Mouse (Mus musculus): ENCODE measurements around the gene Dr1. TPM values are rescaled to one million over a fixed set of nuclear protein-coding genes. Genes with fewer than 3 reads are reported as not detected.
"Not testable (repeated sequence)": the region's sequence is repeated elsewhere in the genome, so short reads cannot be mapped to it uniquely, and the experiment has no call there.

The Dr1 gene
- polyA plus RNA-seq (2014; fragmentation: Nextera tagmentation; extraction: Ambion mirVana): 39.0 and 42.8 TPM in 2 replicates

- H3K27me3 ChIP-seq (ENCODE audit: control insufficient read depth, insufficient read depth, low read length): no peaks in the 10 kb centered on the region
Observed at GRCm38 (mm10) chr5:108268127-108269062, at the start of gene Dr1. Gene Dr1, plus strand, starts transcription at chr5:108268897.

GRCm38 (mm10) chr5:108224077-108224476, 44.6 kb upstream of the Dr1 start:
- Histone ChIP-seq H3K9me3 (ENCODE audit: control insufficient read depth, low read depth, low read length) (no peaks in the 10 kb centered on the region), H3K4me1 (ENCODE audit: control insufficient read depth, insufficient read depth, low read length) (no peaks in the 10 kb centered on the region), H3K4me2 (replicated peaks; ENCODE audit: low read depth, low read length) (no peak overlapping the region), H3K36me3 (ENCODE audit: control insufficient read depth, insufficient read depth, low read length) (no peaks in the 10 kb centered on the region), H3K27me3 (ENCODE audit: control insufficient read depth, insufficient read depth, low read length) (no peaks in the 10 kb centered on the region), H3K9ac (replicated peaks; ENCODE audit: low read depth, low read length) (no peak overlapping the region), H3K27ac (ENCODE audit: low read length) (no peak overlapping the region), H3K4me3 (ENCODE audit: low read depth, low read length) (no peak overlapping the region)
- no peak for ATAC-seq (ENCODE audit: insufficient number of reproducible peaks, insufficient read depth, low FRiP score, low read depth)

More at GRCm38 (mm10) chr5:108268127-108269062, at the start of gene Dr1:
- peak within 1 kb of the TSS; percentile 94 for H3K4me3 ChIP-seq (ENCODE audit: low read depth, low read length)
- peak within 1 kb of the TSS; percentile 88 for H3K9ac ChIP-seq (replicated peaks; ENCODE audit: low read depth, low read length)
- no peaks in the 10 kb centered on the region for H3K9me3 ChIP-seq (ENCODE audit: control insufficient read depth, low read depth, low read length)
- ATAC-seq (ENCODE audit: insufficient number of reproducible peaks, insufficient read depth, low FRiP score, low read depth): peak; percentile 96
- no peaks in the 10 kb centered on the region for H3K36me3 ChIP-seq (ENCODE audit: control insufficient read depth, insufficient read depth, low read length)
- H3K27ac ChIP-seq (ENCODE audit: low read length): peak within 1 kb of the TSS; percentile 97
- peak within 1 kb of the TSS; percentile 76 for H3K4me2 ChIP-seq (replicated peaks; ENCODE audit: low read depth, low read length)
- H3K4me1 ChIP-seq (ENCODE audit: control insufficient read depth, insufficient read depth, low read length): peaks cover 12% of the 10 kb centered on the region
- WGBS: under 1% methylated on average over 53 of the region's 55 CpGs

GRCm38 (mm10) chr5:108226159-108226558, 42.5 kb upstream of the Dr1 start:
- Histone ChIP-seq H3K27me3 (ENCODE audit: control insufficient read depth, insufficient read depth, low read length) (no peaks in the 10 kb centered on the region), H3K9ac (replicated peaks; ENCODE audit: low read depth, low read length) (no peak overlapping the region), H3K9me3 (ENCODE audit: control insufficient read depth, low read depth, low read length) (no peaks in the 10 kb centered on the region), H3K27ac (ENCODE audit: low read length) (no peak overlapping the region), H3K4me1 (ENCODE audit: control insufficient read depth, insufficient read depth, low read length) (no peaks in the 10 kb centered on the region), H3K4me3 (ENCODE audit: low read depth, low read length) (no peak overlapping the region), H3K4me2 (replicated peaks; ENCODE audit: low read depth, low read length) (no peak overlapping the region), H3K36me3 (ENCODE audit: control insufficient read depth, insufficient read depth, low read length) (no peaks in the 10 kb centered on the region)
- ATAC-seq (ENCODE audit: insufficient number of reproducible peaks, insufficient read depth, low FRiP score, low read depth): no peak

- Histone ChIP-seq H3K9me3 (ENCODE audit: control insufficient read depth, low read depth, low read length) (no peaks in the 10 kb centered on the region), H3K4me1 (ENCODE audit: control insufficient read depth, insufficient read depth, low read length) (no peaks in the 10 kb centered on the region), H3K27ac (ENCODE audit: low read length) (no peak overlapping the region), H3K9ac (replicated peaks; ENCODE audit: low read depth, low read length) (no peak overlapping the region), H3K27me3 (ENCODE audit: control insufficient read depth, insufficient read depth, low read length) (no peaks in the 10 kb centered on the region), H3K4me2 (replicated peaks; ENCODE audit: low read depth, low read length) (no peak overlapping the region), H3K36me3 (ENCODE audit: control insufficient read depth, insufficient read depth, low read length) (no peaks in the 10 kb centered on the region), H3K4me3 (ENCODE audit: low read depth, low read length) (no peak overlapping the region)
- no peak for ATAC-seq (ENCODE audit: insufficient number of reproducible peaks, insufficient read depth, low FRiP score, low read depth)
- 37% methylated on average over 3 of the region's 3 CpGs for WGBS
Observed at GRCm38 (mm10) chr5:108246314-108246765, 22.4 kb upstream of the Dr1 start.

- Histone ChIP-seq H3K27me3 (ENCODE audit: control insufficient read depth, insufficient read depth, low read length) (no peaks in the 10 kb centered on the region), H3K4me1 (ENCODE audit: control insufficient read depth, insufficient read depth, low read length) (no peaks in the 10 kb centered on the region), H3K4me2 (replicated peaks; ENCODE audit: low read depth, low read length) (no peak overlapping the region), H3K9me3 (ENCODE audit: control insufficient read depth, low read depth, low read length) (no peaks in the 10 kb centered on the region), H3K36me3 (ENCODE audit: control insufficient read depth, insufficient read depth, low read length) (no peaks in the 10 kb centered on the region), H3K4me3 (ENCODE audit: low read depth, low read length) (no peak overlapping the region), H3K27ac (ENCODE audit: low read length) (no peak overlapping the region), H3K9ac (replicated peaks; ENCODE audit: low read depth, low read length) (no peak overlapping the region)
- WGBS: 52% methylated on average over 2 of the region's 2 CpGs
- no peak for ATAC-seq (ENCODE audit: insufficient number of reproducible peaks, insufficient read depth, low FRiP score, low read depth)
Observed at GRCm38 (mm10) chr5:108250033-108250432, 18.7 kb upstream of the Dr1 start.

- H3K9me3 ChIP-seq (ENCODE audit: control insufficient read depth, low read depth, low read length): no peaks in the 10 kb centered on the region
- no peak overlapping the region for H3K27ac ChIP-seq (ENCODE audit: low read length)
- no peaks in the 10 kb centered on the region for H3K27me3 ChIP-seq (ENCODE audit: control insufficient read depth, insufficient read depth, low read length)
- H3K4me3 ChIP-seq (ENCODE audit: low read depth, low read length): no peak overlapping the region
- no peaks in the 10 kb centered on the region for H3K36me3 ChIP-seq (ENCODE audit: control insufficient read depth, insufficient read depth, low read length)
- ATAC-seq (ENCODE audit: insufficient number of reproducible peaks, insufficient read depth, low FRiP score, low read depth): no peak
- no peaks in the 10 kb centered on the region for H3K4me1 ChIP-seq (ENCODE audit: control insufficient read depth, insufficient read depth, low read length)
- 81% methylated on average over 5 of the region's 5 CpGs for WGBS
- no peak overlapping the region for H3K9ac ChIP-seq (replicated peaks; ENCODE audit: low read depth, low read length)
- no peak overlapping the region for H3K4me2 ChIP-seq (replicated peaks; ENCODE audit: low read depth, low read length)
Observed at GRCm38 (mm10) chr5:108255259-108255658, 13.4 kb upstream of the Dr1 start.

GRCm38 (mm10) chr5:108262722-108263121, 6.0 kb upstream of the Dr1 start:
- Histone ChIP-seq H3K36me3 (ENCODE audit: control insufficient read depth, insufficient read depth, low read length) (no peaks in the 10 kb centered on the region), H3K27ac (ENCODE audit: low read length) (no peak overlapping the region), H3K4me1 (ENCODE audit: control insufficient read depth, insufficient read depth, low read length) (no peaks in the 10 kb centered on the region; the same call in 1 of the 2 replicates), H3K4me3 (ENCODE audit: low read depth, low read length) (no peak overlapping the region), H3K9me3 (ENCODE audit: control insufficient read depth, low read depth, low read length) (no peaks in the 10 kb centered on the region), H3K4me2 (replicated peaks; ENCODE audit: low read depth, low read length) (no peak overlapping the region), H3K9ac (replicated peaks; ENCODE audit: low read depth, low read length) (no peak overlapping the region), H3K27me3 (ENCODE audit: control insufficient read depth, insufficient read depth, low read length) (no peaks in the 10 kb centered on the region)
- ATAC-seq (ENCODE audit: insufficient number of reproducible peaks, insufficient read depth, low FRiP score, low read depth): peak; percentile 74; the same call in 1 of the 2 replicates
- WGBS: 30% methylated on average over 4 of the region's 4 CpGs

GRCm38 (mm10) chr5:108263785-108264184, 4.9 kb upstream of the Dr1 start:
- H3K9ac ChIP-seq (replicated peaks; ENCODE audit: low read depth, low read length); H3K36me3 ChIP-seq (ENCODE audit: control insufficient read depth, insufficient read depth, low read length); H3K27ac ChIP-seq (ENCODE audit: low read length); H3K9me3 ChIP-seq (ENCODE audit: control insufficient read depth, low read depth, low read length); ATAC-seq (ENCODE audit: insufficient number of reproducible peaks, insufficient read depth, low FRiP score, low read depth); H3K4me3 ChIP-seq (ENCODE audit: low read depth, low read length); H3K4me1 ChIP-seq (ENCODE audit: control insufficient read depth, insufficient read depth, low read length); H3K27me3 ChIP-seq (ENCODE audit: control insufficient read depth, insufficient read depth, low read length); H3K4me2 ChIP-seq (replicated peaks; ENCODE audit: low read depth, low read length): not testable (repeated sequence)
- WGBS: 91% methylated on average over 1 of the region's 1 CpGs
